Mouse (Mus musculus): Measurements from ENCODE around the gene Calcb. TPM values are rescaled to one million over a fixed set of nuclear protein-coding genes. Genes with fewer than 3 reads are reported as not detected.

Gene Calcb
- polyA plus RNA-seq, 1 experiment from 2014 or later, result 15.5 TPM

GRCm38 (mm10) chr7:114766523-114766922 lies 48.1 kb downstream of the Calcb start:
- Histone ChIP-seq H3K9ac (replicated peaks; ENCODE audit: low read depth, low read length) (no peak overlapping the region), H3K27ac (ENCODE audit: low read depth, low read length) (no peak overlapping the region), H3K27me3 (ENCODE audit: control insufficient read depth, insufficient read depth, low read length) (no peaks in the 10 kb centered on the region), H3K4me3 (ENCODE audit: low read depth, low read length) (no peak overlapping the region), H3K4me2 (ENCODE audit: low read depth, low read length) (no peak overlapping the region), H3K4me1 (ENCODE audit: control insufficient read depth, insufficient read depth, low read length) (no peaks in the 10 kb centered on the region), H3K9me3 (ENCODE audit: control insufficient read depth, low read length) (no peaks in the 10 kb centered on the region), H3K36me3 (ENCODE audit: control insufficient read depth, insufficient read depth, low read length) (no peaks in the 10 kb centered on the region)
- whole genome bisulfite sequencing, result 83% methylated on average over 3 of the region's 3 CpGs
- ATAC-seq (ENCODE audit: low read depth), result no peak

GRCm38 (mm10) chr7:114768516-114768915 lies 50.1 kb downstream of the Calcb start:
- H3K9me3 ChIP-seq (ENCODE audit: control insufficient read depth, low read length), result no peaks in the 10 kb centered on the region
- H3K27ac ChIP-seq (ENCODE audit: low read depth, low read length), result no peak overlapping the region
- no peaks in the 10 kb centered on the region for H3K36me3 ChIP-seq (ENCODE audit: control insufficient read depth, insufficient read depth, low read length)
- no peak overlapping the region for H3K4me2 ChIP-seq (ENCODE audit: low read depth, low read length)
- H3K9ac ChIP-seq (replicated peaks; ENCODE audit: low read depth, low read length), result no peak overlapping the region
- no peak overlapping the region for H3K4me3 ChIP-seq (ENCODE audit: low read depth, low read length)
- H3K27me3 ChIP-seq (ENCODE audit: control insufficient read depth, insufficient read depth, low read length), result no peaks in the 10 kb centered on the region
- ATAC-seq (ENCODE audit: low read depth), result no peak
- WGBS, result 94% methylated on average over 5 of the region's 5 CpGs
- H3K4me1 ChIP-seq (ENCODE audit: control insufficient read depth, insufficient read depth, low read length), result no peaks in the 10 kb centered on the region

GRCm38 (mm10) chr7:114769041-114769440 lies 50.6 kb downstream of the Calcb start:
- no peak overlapping the region for H3K4me3 ChIP-seq (ENCODE audit: low read depth, low read length)
- H3K36me3 ChIP-seq (ENCODE audit: control insufficient read depth, insufficient read depth, low read length), result no peaks in the 10 kb centered on the region
- no peak overlapping the region for H3K4me2 ChIP-seq (ENCODE audit: low read depth, low read length)
- H3K27me3 ChIP-seq (ENCODE audit: control insufficient read depth, insufficient read depth, low read length), result no peaks in the 10 kb centered on the region
- no peak overlapping the region for H3K9ac ChIP-seq (replicated peaks; ENCODE audit: low read depth, low read length)
- no peak for ATAC-seq (ENCODE audit: low read depth)
- H3K4me1 ChIP-seq (ENCODE audit: control insufficient read depth, insufficient read depth, low read length), result no peaks in the 10 kb centered on the region
- H3K9me3 ChIP-seq (ENCODE audit: control insufficient read depth, low read length), result no peaks in the 10 kb centered on the region
- H3K27ac ChIP-seq (ENCODE audit: low read depth, low read length), result no peak overlapping the region
- WGBS, result 93% methylated on average over 4 of the region's 4 CpGs

GRCm38 (mm10) chr7:114770586-114770985 lies 52.1 kb downstream of the Calcb start:
- Histone ChIP-seq H3K36me3 (ENCODE audit: control insufficient read depth, insufficient read depth, low read length) (no peaks in the 10 kb centered on the region), H3K4me2 (ENCODE audit: low read depth, low read length) (no peak overlapping the region), H3K4me1 (ENCODE audit: control insufficient read depth, insufficient read depth, low read length) (no peaks in the 10 kb centered on the region), H3K4me3 (ENCODE audit: low read depth, low read length) (no peak overlapping the region), H3K27ac (ENCODE audit: low read depth, low read length) (no peak overlapping the region), H3K27me3 (ENCODE audit: control insufficient read depth, insufficient read depth, low read length) (no peaks in the 10 kb centered on the region), H3K9me3 (ENCODE audit: control insufficient read depth, low read length) (no peaks in the 10 kb centered on the region), H3K9ac (replicated peaks; ENCODE audit: low read depth, low read length) (no peak overlapping the region)
- ATAC-seq (ENCODE audit: low read depth), result no peak
- WGBS, result 93% methylated on average over 3 of the region's 3 CpGs

- Histone ChIP-seq H3K9ac (replicated peaks; ENCODE audit: low read depth, low read length) (no peak overlapping the region), H3K4me2 (ENCODE audit: low read depth, low read length) (no peak overlapping the region), H3K27ac (ENCODE audit: low read depth, low read length) (no peak overlapping the region), H3K9me3 (ENCODE audit: control insufficient read depth, low read length) (no peaks in the 10 kb centered on the region), H3K27me3 (ENCODE audit: control insufficient read depth, insufficient read depth, low read length) (no peaks in the 10 kb centered on the region), H3K4me3 (ENCODE audit: low read depth, low read length) (no peak overlapping the region), H3K36me3 (ENCODE audit: control insufficient read depth, insufficient read depth, low read length) (no peaks in the 10 kb centered on the region), H3K4me1 (ENCODE audit: control insufficient read depth, insufficient read depth, low read length) (no peaks in the 10 kb centered on the region)
- no peak for ATAC-seq (ENCODE audit: low read depth)
- 85% methylated on average over 7 of the region's 7 CpGs for WGBS
Observed at GRCm38 (mm10) chr7:114771801-114772200, 53.4 kb downstream of the Calcb start.

Other genes starting within 250 kb of the Calcb start
- gene Cyp2r1, start 155.7 kb upstream of the Calcb start, polyA plus RNA-seq (2014; fragmentation: Nextera tagmentation; extraction: Ambion mirVana), result 1.5 and 2.0 TPM in 2 replicates
- gene Calca, start 82.3 kb upstream of the Calcb start, polyA plus RNA-seq (2014; fragmentation: Nextera tagmentation; extraction: Ambion mirVana), result 21.7 and 37.2 TPM in 2 replicates
- 2.1 and 4.2 TPM in 2 replicates for gene Insc, start 25.1 kb downstream of the Calcb start, polyA plus RNA-seq (2014; fragmentation: Nextera tagmentation; extraction: Ambion mirVana)